Mouse (Mus musculus): ENCODE results near the gene Pfkfb2.

DNA sequence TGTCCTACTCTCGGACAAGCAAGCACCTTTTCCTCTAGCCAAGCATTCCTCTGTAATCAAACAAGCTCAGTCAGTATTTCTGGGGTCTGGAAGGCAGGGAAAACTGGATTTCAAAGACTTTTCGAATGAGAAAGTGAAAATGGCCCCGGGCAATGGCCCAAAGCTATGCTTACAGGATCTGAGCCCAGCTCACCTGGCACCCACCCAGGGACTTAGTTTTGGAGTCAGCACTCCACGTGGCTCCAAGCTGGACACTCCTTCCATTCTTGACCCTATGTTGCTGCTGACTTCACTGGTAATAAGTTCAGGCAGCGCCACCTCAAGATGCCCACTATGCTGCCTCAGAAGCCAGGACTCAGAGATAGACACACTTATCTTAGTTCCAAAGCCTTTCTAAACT lies 38.0 kb upstream of the Pfkfb2 start:
- no peak for TF ChIP-seq CTCF (IDR thresholded peaks at IDR 0.05; ENCODE audit: low read depth)
- TF ChIP-seq EP300 (IDR thresholded peaks at IDR 0.05; ENCODE audit: low read depth): no peak

All from liver, embryonic 14.5 days (tissue).